Mouse (Mus musculus) hindbrain, embryonic 16.5 days (tissue): ENCODE measurements around the gene Rpl7l1. TPM values are rescaled to one million over a fixed set of nuclear protein-coding genes. Genes with fewer than 3 reads are reported as not detected.

Experiments used
- ATAC-seq: fragments of 200-750 bp; cut with Nextera tagmentation; 2 replicates; pipeline ENCODE4 v1.8.0; 2017; ENCODE audit warnings: moderate TSS enrichment, moderate library complexity
- H3K27ac ChIP-seq: fragments of 300-500 bp; sonication (generic); 2 replicates; pipeline ENCODE4 v1.5.1; 2014; ENCODE audit warnings: low read depth, mild to moderate bottlenecking, control low read depth, low read length, moderate library complexity
- H3K27me3 ChIP-seq: fragments of 300-500 bp; sonication (generic); replicated peaks from 2 replicates; pipeline ENCODE4 v1.6.1; 2014; ENCODE audit warnings: low read length; ENCODE audit not compliant: control insufficient read depth, insufficient read depth
- H3K36me3 ChIP-seq: fragments of 300-500 bp; sonication (generic); 2 replicates; pipeline ENCODE4 v1.6.1; 2014; ENCODE audit warnings: mild to moderate bottlenecking, low read length, moderate library complexity, mixed read lengths; ENCODE audit not compliant: control insufficient read depth, insufficient read depth
- H3K4me1 ChIP-seq: fragments of 300-500 bp; sonication (generic); 2 replicates; pipeline ENCODE4 v1.6.1; 2014; ENCODE audit warnings: low read depth, low read length; ENCODE audit not compliant: control insufficient read depth, insufficient read depth
- H3K4me2 ChIP-seq: fragments of 300-500 bp; sonication (generic); 2 replicates; pipeline ENCODE4 v1.6.1; 2014; ENCODE audit warnings: mild to moderate bottlenecking, low read length, control low read depth, moderate library complexity
- H3K4me3 ChIP-seq: fragments of 300-500 bp; sonication (generic); 2 replicates; pipeline ENCODE4 v1.5.1; 2014; ENCODE audit warnings: mild to moderate bottlenecking, low read length, control low read depth, moderate library complexity
- H3K9ac ChIP-seq: fragments of 300-500 bp; sonication (generic); 2 replicates; pipeline ENCODE4 v1.6.1; 2014; ENCODE audit warnings: low read depth, mild to moderate bottlenecking, control low read depth, low read length, moderate library complexity
- H3K9me3 ChIP-seq: fragments of 300-500 bp; sonication (generic); 2 replicates; pipeline ENCODE4 v1.6.1; 2014; ENCODE audit warnings: mild to moderate bottlenecking, low read length, moderate library complexity; ENCODE audit not compliant: control insufficient read depth
- WGBS: fragments of 180-500 bp; shearing (Covaris S2); extraction: QIAGEN DNeasy Blood & Tissue Kit; methylation state at CpG from one replicate; pipeline ENCODE4 v1.1.7; 2014; 5-methylcytosine and 5-hydroxymethylcytosine counted together
- polyA plus RNA-seq: library from polyadenylated mRNA; unstranded; fragments of >200 nt; fragmentation: Nextera tagmentation; extraction: Ambion mirVana; gene quantifications from 2 replicates; pipeline ENCODE4 v1.2.1, GENCODE M21; 2015

Gene Rpl7l1
- polyA plus RNA-seq, 1 experiment from 2014 or later = 75.5 TPM

- H3K27ac ChIP-seq = peak overlapping the region; percentile 85
- H3K9me3 ChIP-seq = no peaks in the 10 kb centered on the region
- peak overlapping the region; percentile 80 for H3K9ac ChIP-seq
- peaks cover 3% of the 10 kb centered on the region; the same call in 1 of the 2 replicates for H3K36me3 ChIP-seq
- H3K4me3 ChIP-seq = peak overlapping the region; percentile 78
- 32% methylated on average over 16 of the region's 16 CpGs for WGBS
- H3K4me1 ChIP-seq = peaks cover 13% of the 10 kb centered on the region
- H3K4me2 ChIP-seq = peak overlapping the region; percentile 74
- no peaks in the 10 kb centered on the region for H3K27me3 ChIP-seq
- no peak for ATAC-seq
These were observed 31.2 kb downstream of the Rpl7l1 start for GRCm38 (mm10) chr17:46751056-46751793.

DNA sequence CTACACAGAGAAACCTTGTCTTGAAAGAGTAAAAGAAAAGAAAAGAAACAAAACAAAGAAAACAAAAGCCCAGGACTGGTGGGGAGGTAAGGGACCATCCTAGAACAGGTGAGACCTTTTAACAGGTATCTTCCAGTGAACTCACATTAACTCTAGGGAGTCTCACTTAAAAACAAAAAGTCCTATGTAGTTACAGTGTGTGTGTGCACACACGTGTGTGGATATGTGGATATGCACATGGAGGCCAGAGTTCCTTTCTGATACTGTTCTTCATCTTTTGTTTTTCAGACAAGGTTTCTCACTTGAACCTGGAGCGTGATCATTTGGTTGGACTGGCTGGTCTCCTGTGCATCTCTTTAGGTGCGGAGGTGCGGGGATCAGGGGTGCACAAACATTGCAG, 31.9 kb downstream of the Rpl7l1 start:
- no peak overlapping the region for H3K27ac ChIP-seq
- peaks cover 7% of the 10 kb centered on the region; the same call in 1 of the 2 replicates for H3K36me3 ChIP-seq
- ATAC-seq = no peak
- no peaks in the 10 kb centered on the region for H3K27me3 ChIP-seq
- H3K9ac ChIP-seq = peak overlapping the region; percentile 80
- whole genome bisulfite sequencing = 91% methylated on average over 4 of the region's 4 CpGs
- no peaks in the 10 kb centered on the region for H3K9me3 ChIP-seq
- peak overlapping the region; percentile 78; the same call in 1 of the 2 replicates for H3K4me3 ChIP-seq
- peaks cover 13% of the 10 kb centered on the region for H3K4me1 ChIP-seq
- H3K4me2 ChIP-seq = peak overlapping the region; percentile 74

DNA sequence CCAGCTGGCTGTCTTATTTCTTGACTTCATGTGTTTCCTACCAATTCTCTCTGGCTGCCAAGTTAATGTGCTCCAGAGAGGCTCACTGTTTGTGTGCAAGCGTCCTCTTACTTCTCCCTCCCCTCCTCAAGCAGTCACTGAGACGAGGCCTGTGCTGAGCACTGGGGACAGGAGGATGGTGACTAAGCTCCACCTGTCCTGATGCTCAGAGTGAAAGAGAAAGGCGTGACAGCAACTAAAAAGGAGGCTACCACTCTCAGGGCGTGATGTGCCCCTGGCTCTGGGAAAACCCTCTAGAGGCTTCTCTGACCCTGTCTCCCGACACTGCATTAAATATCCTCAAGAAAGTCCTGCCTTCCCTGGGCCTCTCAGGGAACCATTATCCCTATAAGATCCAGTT, 33.2 kb downstream of the Rpl7l1 start:
- Histone ChIP-seq H3K4me1 (peaks cover 13% of the 10 kb centered on the region), H3K4me3 (no peak overlapping the region), H3K27ac (no peak overlapping the region), H3K9me3 (no peaks in the 10 kb centered on the region), H3K4me2 (no peak overlapping the region), H3K9ac (no peak overlapping the region), H3K36me3 (peaks cover 9% of the 10 kb centered on the region; the same call in 1 of the 2 replicates), H3K27me3 (no peaks in the 10 kb centered on the region)
- ATAC-seq = no peak
- 94% methylated on average over 5 of the region's 5 CpGs for WGBS

DNA sequence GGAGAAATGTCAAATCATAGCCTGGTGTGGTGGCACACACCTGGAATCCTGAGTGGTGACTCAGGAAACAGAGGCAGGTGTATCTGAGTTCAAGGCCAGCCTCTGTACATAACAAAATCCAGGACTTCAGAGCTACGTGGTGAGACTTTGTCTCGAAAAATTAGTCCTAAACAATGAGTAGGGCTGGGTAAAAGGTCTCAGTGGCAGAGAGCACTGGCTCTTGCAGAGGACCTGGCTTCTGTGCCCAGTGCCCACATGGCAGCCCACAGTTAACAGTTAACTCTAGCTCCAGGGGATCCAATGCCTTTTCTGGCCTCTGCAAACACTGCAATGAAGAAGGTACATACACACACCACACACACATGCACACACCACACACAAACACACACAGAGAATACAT, 34.7 kb downstream of the Rpl7l1 start:
- H3K9me3 ChIP-seq = no peaks in the 10 kb centered on the region
- H3K4me1 ChIP-seq = peaks cover 13% of the 10 kb centered on the region
- H3K27me3 ChIP-seq = no peaks in the 10 kb centered on the region
- no peak overlapping the region for H3K9ac ChIP-seq
- no peak overlapping the region for H3K27ac ChIP-seq
- no peak overlapping the region for H3K4me3 ChIP-seq
- no peak overlapping the region for H3K4me2 ChIP-seq
- peaks cover 9% of the 10 kb centered on the region for H3K36me3 ChIP-seq
- 89% methylated on average over 2 of the region's 2 CpGs for WGBS
- no peak for ATAC-seq

- Histone ChIP-seq H3K36me3 (peaks cover 9% of the 10 kb centered on the region), H3K4me2 (no peak overlapping the region), H3K27me3 (no peaks in the 10 kb centered on the region), H3K27ac (no peak overlapping the region), H3K4me3 (no peak overlapping the region), H3K9ac (no peak overlapping the region), H3K4me1 (peaks cover 9% of the 10 kb centered on the region), H3K9me3 (no peaks in the 10 kb centered on the region)
- no peak for ATAC-seq
- 91% methylated on average over 8 of the region's 8 CpGs for WGBS
These were observed 35.2 kb downstream of the Rpl7l1 start for GRCm38 (mm10) chr17:46747234-46747633.

- H3K9me3 ChIP-seq = no peaks in the 10 kb centered on the region
- H3K27ac ChIP-seq = no peak overlapping the region
- peaks cover 9% of the 10 kb centered on the region for H3K36me3 ChIP-seq
- WGBS = 91% methylated on average over 2 of the region's 2 CpGs
- H3K4me1 ChIP-seq = peaks cover 2% of the 10 kb centered on the region
- no peak overlapping the region for H3K4me3 ChIP-seq
- no peak overlapping the region for H3K9ac ChIP-seq
- no peaks in the 10 kb centered on the region for H3K27me3 ChIP-seq
- H3K4me2 ChIP-seq = no peak overlapping the region
- no peak for ATAC-seq
These were observed 37.0 kb downstream of the Rpl7l1 start for GRCm38 (mm10) chr17:46745506-46745905.

DNA sequence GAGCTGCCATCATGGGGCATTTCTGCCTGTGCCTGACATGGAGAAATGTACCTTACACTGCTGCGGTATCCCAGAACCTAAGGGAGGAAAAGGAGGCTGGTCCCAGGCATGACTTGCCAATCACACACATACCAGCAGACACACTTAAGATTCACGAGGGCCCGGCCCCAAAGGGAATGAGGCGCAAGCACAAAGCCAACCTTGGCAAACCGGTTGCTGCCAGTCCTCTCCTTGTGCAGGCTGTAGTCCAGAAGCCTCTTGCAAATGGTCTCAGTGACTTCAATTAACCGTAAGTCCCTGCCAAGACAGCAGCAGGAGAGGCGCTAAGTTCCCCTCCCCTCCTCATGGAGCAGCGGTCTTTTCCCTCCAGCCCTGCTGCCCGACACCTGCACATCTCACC, 39.5 kb downstream of the Rpl7l1 start:
- no peak for ATAC-seq
- Histone ChIP-seq H3K9me3 (no peaks in the 10 kb centered on the region), H3K9ac (no peak overlapping the region), H3K4me1 (no peaks in the 10 kb centered on the region), H3K4me2 (no peak overlapping the region), H3K36me3 (peaks cover 9% of the 10 kb centered on the region), H3K4me3 (no peak overlapping the region), H3K27me3 (no peaks in the 10 kb centered on the region), H3K27ac (no peak overlapping the region)
- 87% methylated on average over 9 of the region's 9 CpGs for WGBS

DNA sequence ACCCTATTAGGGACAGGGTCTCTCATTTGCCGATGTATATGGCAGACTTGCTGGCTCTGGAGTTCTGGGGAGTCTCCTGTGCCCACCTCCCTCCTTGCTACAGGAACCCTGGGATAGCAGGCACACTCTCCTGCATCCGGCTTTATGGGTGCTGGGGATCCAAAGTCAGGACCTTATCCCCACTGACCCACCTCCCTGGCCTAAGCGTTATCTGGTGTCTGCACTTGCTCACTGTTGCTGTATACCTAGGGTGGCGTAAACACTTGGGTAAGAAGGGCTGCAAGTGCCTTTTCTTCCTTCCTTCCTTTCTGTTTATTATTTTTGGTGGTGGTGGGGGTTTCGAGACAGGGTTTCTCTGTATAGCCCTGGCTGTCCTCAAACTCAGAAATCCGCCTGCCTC, 41.2 kb downstream of the Rpl7l1 start:
- Histone ChIP-seq H3K4me1 (no peaks in the 10 kb centered on the region), H3K27ac (no peak overlapping the region), H3K9ac (no peak overlapping the region), H3K9me3 (no peaks in the 10 kb centered on the region), H3K4me2 (no peak overlapping the region), H3K36me3 (peaks cover 12% of the 10 kb centered on the region), H3K4me3 (no peak overlapping the region), H3K27me3 (no peaks in the 10 kb centered on the region)
- WGBS = 97% methylated on average over 6 of the region's 6 CpGs
- no peak for ATAC-seq

GRCm38 (mm10) chr17:46736160-46736559, 46.3 kb downstream of the Rpl7l1 start:
- H3K4me1 ChIP-seq = no peaks in the 10 kb centered on the region
- no peak overlapping the region for H3K9ac ChIP-seq
- peaks cover 10% of the 10 kb centered on the region; the same call in 1 of the 2 replicates for H3K36me3 ChIP-seq
- ATAC-seq = no peak
- H3K4me2 ChIP-seq = no peak overlapping the region
- H3K9me3 ChIP-seq = no peaks in the 10 kb centered on the region
- 53% methylated on average over 9 of the region's 10 CpGs for WGBS
- no peak overlapping the region for H3K27ac ChIP-seq
- no peak overlapping the region for H3K4me3 ChIP-seq
- H3K27me3 ChIP-seq = no peaks in the 10 kb centered on the region
